Mouse (Mus musculus) liver, postnatal 0 days (tissue): ENCODE measurements around the gene Snrnp48.

Experiments used
- CTCF ChIP-seq: sonication (generic); IDR thresholded peaks from 2 replicates; pipeline ENCODE4 v1.5.1; 2016; ENCODE audit warnings: antibody characterized with exemption, low read depth
- EP300 ChIP-seq: IDR thresholded peaks from 2 replicates; pipeline ENCODE4 v1.6.1; 2016; ENCODE audit warnings: antibody characterized with exemption, low read depth, mild to moderate bottlenecking

GRCm38 (mm10) chr13:38251226-38251625 is 46.5 kb downstream of the Snrnp48 start:
- no peak for TF ChIP-seq CTCF
- no peak for TF ChIP-seq EP300
